Mouse (Mus musculus) heart, postnatal 4 days (tissue): ENCODE measurements around the gene Bace2. TPM values are rescaled to one million over a fixed set of nuclear protein-coding genes. Genes with fewer than 3 reads are reported as not detected.

ENCODE experiments used
- DNase-seq: peaks from one replicate; pipeline ENCODE4 v3.0.0; 2021
- total RNA-seq, 2 experiments: library from RNA; stranded (reverse); gene quantifications; 2 replicates each; pipeline ENCODE4 v1.2.3; 2021

Gene Bace2
- total RNA-seq, 2 experiments from 2014 or later, result 36.4 to 40.2 TPM

DNA sequence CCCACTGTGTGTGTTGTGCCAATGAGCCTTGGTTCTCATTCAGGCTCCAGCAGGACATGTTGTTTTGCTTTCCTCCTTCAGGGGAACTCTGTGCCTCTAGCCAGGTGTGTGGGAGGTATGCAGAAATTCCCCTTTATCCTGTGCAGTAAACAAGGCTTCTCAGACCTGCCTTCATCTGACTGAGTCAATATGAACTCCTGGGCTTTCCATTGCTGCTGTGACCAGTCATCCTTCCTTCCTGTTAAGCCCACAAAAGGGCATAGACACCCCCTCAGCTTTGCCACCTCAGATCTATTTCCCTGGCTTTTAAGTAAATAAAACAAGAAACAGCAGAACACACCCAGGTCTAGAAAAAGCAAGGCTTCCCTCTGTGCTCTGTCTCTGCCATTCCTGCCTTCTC lies 45.2 kb downstream of the Bace2 start:
- no peak for DNase-seq

DNA sequence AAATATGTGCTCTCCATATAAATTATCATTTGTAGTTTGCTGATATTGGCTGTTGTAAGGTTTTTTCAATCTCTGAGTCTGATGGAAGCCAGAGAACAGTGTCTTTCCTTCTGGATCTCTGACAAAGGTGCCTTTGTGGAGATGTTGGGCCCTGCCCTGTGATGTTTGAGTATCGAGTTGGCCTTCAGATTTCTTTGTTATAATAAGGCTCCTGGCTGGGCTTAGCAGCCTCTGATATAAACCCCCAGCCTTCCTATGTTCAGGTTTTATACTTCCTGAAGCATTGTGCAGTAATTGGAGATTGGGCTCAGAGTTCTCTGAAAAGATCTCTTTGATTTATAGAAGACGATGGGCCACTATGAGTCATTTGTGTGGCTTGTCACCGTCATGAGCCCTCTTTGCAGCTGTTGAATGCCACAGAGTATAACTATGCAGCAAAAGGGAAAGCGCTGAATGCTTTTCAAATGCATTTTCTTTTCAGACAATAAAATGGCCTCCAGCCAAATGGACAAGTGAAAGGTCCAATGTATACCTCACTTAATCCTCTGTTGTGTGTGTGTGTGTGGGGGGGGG lies 45.8 kb downstream of the Bace2 start:
- no peak for DNase-seq

DNA sequence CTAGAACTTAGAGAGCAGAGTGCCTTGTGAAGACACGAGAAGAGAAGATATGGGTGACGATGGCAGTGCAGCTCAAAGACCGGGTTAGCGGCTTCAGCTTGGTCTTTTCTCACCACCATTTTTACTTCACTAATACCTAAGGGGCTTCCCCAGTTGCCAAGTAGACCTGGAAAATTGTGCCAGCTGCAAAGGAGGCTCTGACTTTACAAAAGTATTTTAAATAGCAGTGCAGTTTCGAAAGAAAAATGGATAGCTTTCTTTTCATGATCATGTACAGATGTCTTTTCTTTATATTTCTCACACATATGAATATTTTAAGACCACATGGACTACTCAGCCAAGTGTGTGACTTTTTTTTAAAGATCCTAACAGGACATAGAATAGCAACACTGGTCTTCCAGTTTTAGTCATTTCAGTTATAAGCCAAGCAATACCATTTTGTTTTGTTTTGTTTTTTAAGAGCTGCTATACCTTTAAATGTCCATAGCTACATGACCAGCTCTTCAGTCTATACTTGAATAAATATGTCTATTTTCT lies 49.0 kb downstream of the Bace2 start:
- DNase-seq, result no peak

DNA sequence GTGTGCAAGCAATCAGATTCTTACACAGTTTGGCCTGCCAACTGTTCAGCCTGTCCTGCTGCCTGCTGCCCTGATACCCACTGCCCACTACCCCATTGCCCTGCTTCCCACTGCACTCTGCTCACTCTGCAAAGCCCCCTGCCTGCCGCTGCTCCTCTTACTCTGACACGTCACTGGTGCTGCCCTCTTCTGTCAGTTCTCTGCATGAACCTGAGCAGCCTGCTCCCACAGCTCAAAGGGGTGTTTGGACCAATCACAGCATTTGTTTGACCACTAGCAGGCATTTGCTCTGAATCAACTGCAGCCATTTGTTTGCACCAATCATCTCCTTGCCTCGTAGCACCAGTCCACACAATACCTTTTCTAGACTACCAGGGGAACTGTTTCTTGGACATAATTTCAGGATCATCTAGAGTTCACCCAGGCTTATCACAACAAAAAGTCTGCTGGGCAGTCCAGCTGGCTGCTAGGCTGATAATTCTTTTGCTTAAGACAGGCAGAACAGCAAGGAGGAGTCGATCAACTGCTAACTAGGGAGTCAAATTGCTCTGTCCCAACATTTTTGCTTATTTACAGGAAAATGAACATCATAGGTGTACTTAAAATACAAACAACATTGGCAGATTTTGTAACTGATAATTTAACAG lies 61.5 kb downstream of the Bace2 start:
- peak; percentile 80 for DNase-seq

DNA sequence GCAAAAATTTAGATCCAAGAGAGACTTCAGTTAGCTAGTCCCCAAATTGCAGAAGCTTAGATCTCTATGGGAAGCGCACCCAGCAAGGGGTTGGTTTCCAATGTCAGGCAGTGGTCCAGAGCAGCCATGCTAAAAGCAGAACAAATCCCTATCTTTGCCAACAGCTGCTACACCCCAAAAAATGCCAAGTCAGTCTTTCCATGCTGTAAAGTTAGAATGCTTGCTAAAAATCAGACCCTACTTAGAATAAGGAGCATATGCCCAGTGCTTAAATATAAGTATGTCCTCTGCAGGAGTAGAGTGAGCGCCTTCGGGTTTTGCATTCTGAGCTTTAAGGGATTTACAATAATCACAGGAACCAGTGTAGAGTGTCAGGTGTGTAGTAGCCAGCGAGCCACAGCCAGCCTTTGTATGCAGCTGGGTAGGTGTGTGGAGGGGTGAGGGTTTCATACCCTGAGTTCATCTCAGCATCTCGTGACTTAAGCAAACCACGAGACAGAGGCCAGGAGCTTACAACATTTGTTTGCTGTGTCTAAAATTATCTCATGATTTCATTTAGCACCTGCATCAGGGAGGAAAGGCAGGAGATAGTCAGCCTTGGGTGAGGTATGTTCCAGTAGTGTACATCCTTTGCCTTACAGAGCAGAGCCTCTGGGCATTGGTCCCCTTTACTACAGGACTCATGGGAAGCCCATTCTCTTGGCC lies 62.4 kb downstream of the Bace2 start:
- DNase-seq, result no peak

DNA sequence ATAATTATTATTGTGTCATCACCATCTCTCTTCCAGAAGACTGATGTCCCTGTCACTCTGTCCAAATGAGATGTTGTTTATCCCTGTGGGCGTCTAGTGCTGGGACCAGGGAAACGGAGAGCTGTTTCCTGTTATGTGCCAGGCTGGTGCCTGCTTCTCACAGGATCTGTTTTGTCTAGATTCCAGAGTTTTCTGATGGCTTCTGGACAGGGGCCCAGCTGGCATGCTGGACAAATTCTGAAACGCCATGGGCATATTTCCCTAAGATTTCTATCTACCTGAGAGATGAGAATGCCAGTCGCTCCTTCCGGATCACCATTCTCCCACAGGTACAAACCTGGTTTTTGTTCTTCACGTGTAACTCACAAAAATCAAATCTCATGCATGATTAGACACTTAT lies 65.1 kb downstream of the Bace2 start:
- no peak for DNase-seq

DNA sequence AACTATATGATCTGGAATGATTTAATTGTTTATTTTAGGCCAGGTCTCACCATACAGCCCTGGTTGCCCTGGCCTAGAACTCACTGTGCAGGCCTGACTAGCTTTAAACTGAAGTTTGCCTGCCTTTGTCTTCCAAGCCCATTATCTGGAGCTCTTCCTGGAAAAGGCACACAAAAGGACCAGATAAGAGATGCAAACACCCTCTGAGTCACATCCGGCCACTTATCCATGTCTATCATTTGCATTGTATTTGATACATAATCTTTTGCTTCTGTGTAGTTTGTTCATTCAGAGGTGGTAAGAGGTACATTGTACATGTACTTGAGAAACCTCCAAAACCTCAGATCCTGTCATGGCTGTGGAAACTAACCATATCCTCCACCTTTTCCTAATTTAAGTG lies 67.1 kb downstream of the Bace2 start:
- no peak for DNase-seq

DNA sequence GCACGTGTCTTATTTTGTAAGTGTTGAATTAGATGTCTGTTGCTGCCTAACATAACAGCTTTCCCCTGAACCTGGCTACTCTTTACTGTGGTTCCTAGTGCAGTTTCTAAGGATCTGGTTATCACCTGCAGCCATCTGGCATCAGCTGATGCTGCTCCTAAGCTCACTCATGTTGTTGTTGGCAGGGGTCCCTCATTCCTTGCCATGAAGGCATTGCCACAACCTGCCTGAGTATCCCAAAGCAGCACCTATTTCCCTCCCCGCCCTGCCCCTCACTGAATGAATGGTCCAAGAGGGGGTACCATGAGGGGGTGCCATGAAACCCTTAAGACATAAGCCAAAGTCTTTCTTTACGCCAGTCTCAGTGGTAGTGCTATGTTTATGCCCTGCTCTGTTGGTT lies 71.5 kb downstream of the Bace2 start:
- DNase-seq, result no peak

DNA sequence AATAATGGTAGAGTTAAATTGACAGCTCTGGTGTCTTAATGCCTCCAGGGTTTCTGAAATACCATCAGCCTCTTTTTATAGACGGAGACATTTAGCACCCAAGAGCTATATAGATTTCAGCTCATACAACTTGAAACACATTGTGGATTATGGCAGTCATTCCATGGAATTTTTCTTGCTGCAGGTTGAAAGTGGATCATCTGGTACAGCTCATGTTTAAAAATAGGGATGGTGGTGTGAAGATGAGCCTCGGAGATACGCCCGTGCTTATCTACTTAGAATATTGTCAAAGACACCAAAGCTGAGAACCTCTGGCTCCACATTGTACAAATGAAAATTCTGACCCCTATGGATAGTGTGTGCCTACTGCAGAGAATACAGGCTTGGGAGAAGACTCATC lies 73.5 kb downstream of the Bace2 start:
- DNase-seq, result no peak

DNA sequence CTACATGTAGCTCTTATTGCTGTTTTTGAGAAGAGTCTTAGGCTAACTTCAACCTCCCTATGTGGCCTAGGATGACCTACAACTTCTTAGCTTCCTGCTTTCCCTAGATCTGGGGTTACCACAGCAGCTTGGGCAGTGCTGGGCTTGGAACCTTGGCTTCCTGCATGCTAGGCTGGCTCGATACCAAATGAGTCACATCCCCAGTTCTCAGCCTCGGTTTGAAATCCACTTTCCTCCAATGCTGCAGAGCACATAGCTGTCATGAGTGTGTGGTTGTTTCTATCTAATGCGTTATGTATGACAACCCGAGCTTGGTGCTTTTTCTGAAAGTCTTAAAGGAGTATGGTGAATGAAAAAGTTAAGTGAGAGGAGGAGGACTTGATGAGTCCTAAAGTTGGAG lies 74.8 kb downstream of the Bace2 start:
- peak; percentile 51 for DNase-seq

DNA sequence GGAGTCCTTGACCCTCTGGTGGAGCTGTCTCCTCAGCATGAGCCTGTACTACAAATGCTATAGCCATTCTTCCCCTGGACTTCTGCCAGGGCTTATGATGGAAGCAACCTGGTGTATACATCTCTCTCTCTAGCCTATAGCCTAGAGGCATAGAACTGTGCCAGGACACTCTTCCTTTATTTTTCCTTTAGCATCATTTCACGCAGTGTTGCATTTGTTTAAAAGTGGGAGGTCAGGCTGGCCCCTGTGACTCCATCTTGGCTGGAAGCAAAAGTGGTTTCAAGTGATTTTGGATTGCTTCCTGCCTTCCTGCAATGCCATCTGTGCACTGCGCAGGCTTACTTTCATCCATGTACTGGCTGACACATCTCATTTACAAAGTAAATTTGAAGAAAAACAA lies 77.7 kb downstream of the Bace2 start:
- no peak for DNase-seq

DNA sequence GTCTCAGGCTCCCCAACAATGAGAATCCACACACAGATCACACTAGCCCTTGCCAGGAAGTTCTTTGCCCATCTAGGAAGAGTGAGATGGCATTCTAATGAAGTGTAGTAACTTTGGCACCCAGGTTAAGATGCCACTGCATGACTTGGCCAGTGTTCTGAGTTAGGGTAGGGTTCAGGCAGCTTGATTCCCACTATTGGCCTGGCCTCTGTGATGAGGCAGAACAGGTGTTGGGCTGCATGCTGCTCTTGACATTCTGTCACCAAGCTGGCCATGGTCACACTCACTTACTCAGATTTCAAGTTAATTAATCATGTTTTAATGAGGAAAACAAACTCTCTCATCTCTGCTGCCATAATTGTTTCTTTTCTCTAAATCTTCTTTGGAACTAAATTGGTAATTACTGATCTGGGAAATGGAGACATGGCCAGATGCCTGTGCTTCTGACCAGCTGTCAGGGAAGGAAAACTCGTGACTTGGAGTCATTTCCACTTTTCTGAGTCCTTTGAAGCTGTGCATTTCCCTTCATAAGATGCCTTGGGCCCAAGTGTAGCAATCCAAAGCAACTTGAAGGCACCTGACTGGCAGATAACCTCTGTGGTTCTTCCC lies 81.0 kb downstream of the Bace2 start:
- DNase-seq, result no peak

DNA sequence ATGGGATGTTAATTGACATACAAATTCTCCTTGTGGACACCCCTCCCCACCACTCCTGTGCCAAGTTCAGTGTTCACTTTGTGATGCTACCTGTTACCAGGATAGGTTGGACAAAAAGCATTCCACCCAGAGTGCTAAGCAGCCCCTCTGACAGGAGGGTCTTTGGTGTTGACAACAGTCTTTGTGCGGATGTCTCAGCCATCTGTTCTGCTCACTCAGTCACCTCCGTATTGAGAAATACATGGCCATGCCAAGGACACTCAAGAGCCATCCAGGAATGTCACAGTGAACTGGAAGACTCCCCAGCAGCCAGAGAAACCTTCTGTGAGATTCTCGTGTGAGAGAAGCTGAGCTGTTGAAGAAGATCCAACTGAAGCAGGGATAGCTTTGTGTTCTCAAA lies 81.6 kb downstream of the Bace2 start:
- no peak for DNase-seq

DNA sequence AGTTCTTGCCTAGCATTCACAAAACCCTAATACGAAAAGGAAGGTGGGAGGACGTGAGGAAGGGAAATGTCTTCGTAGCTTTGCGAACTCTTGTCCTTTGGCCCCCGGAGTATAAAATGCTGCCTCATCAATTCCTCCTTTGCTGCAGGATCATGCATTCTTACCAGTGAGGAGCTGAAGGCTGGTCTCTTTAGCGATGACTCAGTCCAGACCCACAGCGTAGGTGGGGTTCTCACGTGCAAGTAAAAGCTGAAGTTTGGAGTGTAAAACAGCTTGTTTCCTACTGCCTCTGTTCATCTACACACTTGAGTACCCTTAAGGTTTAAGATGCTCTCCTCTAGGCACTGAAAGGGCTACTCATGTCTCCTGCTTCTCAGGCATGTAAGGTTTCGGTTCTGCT lies 85.4 kb downstream of the Bace2 start:
- no peak for DNase-seq

DNA sequence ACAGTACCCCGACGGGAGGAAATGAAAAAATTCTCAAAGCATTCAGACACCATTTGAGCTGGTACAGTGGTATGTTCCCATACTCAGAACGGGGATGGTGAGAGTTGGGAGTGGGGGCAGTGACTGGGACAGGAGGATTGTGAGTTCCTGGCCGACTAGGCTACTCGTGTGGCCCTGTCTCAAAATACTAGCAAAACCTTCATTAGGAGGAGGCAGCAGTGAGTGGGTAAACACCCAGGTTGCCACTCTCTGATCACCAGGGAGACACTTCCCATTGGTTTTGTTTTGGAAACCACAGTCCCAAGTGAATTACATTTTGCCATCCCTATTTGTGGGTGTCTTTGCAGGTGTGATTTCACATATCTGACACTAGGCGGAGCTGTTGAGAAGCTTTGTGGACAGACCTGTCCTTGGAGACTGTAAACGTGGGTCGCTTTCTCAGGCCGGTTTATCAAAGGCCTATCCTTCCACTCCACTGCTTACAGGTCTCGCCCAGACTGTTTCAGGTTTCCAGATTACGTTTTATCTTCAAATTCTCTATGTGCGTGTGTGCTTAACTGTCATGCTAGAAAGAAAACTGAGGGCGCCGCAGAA lies 87.2 kb downstream of the Bace2 start:
- DNase-seq, result peak; percentile 53

DNA sequence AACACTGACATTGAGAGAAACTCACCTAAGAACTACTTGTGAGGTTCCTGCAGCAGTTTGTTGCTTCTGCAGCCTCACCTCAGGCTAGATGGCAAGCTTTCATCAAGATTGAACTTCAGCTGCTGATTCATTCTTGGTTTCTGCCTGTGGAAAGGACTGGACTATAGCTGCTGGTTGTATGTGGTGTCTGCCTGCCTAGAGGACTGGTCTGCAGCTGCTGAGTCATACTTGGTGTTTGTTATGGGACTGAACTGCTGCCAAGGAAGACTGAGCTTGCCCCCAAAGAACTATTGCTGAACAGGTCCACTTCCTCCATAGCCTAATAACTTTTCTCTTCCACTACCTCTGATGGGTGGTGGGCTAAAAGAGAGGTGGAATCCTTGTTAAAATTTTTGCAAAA lies 90.8 kb downstream of the Bace2 start:
- DNase-seq, result no peak

DNA sequence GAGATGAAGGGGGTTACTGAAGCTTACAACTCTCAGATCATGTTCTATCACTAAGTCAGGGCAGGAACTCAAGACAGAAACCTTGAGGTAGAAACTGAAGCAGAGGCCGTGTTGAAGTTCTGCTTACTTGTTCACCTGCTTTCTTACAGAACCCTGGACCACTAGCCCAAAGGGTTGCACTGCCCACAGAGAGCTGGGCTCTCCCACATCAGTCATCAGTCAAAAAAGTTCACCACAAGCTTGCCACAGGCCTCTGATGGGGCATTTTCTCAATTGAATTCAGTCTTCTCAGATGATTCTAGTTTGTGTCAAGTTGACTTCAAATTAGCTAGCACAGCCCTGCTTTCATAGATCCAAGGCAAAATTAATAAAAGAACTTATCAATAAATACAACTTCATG lies 103.3 kb downstream of the Bace2 start:
- DNase-seq, result no peak

DNA sequence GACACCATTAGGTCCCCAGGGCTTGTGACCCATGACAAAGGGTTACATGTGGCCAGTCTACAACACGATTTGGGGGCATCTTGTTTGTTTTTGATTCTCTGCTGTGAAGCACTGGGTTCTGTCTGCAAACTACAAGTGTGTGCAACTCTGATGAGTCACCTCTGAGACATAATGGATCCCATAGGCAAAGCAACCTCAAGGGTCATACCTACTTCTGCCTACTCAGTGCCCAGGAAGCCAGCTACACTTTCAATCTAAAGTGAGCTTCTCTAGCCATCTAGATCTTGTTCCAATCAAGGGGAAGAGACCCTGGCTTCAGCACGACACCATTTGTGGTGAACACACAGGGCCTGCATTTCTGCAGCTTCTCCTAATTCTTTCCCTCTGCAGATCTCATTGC lies 104.7 kb downstream of the Bace2 start:
- no peak for DNase-seq

DNA sequence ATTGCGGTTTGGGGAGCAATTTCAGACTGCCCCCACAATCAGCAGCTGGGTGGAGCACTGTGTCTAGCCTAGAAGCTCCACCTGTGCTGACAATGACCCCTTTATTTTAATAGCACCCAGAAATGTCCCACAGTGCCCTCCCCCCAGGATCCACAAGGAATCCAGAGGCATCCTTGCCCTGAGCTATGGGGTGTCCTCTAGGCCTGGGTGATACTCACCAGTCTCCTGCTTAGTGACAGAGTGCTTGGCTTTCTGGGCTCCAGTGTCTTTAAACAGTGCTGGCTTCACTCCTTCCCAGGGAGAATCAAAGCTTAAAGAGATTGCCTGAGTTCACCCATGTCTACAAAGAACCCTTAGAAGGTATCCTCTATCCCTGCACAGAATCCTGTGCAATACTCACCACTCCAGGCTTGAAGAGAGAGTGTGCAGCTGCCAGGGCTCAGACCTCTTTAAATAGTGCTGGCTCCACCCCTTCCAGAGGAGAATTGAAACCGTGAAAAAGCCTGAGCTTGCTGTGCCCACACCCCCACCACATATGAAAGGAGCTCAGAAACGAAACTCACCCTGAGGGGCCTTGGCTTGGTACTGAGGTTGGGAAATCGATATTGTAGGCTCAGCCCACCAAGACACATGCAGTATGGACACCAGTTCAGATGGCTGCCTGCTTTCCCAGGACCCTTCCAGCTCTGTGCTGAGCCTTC lies 106.1 kb downstream of the Bace2 start, which contains the start of gene Mx1:
Mx1 (minus strand) TSS at position 427 of the 701 bp plus-strand sequence.
- no peak for DNase-seq

DNA sequence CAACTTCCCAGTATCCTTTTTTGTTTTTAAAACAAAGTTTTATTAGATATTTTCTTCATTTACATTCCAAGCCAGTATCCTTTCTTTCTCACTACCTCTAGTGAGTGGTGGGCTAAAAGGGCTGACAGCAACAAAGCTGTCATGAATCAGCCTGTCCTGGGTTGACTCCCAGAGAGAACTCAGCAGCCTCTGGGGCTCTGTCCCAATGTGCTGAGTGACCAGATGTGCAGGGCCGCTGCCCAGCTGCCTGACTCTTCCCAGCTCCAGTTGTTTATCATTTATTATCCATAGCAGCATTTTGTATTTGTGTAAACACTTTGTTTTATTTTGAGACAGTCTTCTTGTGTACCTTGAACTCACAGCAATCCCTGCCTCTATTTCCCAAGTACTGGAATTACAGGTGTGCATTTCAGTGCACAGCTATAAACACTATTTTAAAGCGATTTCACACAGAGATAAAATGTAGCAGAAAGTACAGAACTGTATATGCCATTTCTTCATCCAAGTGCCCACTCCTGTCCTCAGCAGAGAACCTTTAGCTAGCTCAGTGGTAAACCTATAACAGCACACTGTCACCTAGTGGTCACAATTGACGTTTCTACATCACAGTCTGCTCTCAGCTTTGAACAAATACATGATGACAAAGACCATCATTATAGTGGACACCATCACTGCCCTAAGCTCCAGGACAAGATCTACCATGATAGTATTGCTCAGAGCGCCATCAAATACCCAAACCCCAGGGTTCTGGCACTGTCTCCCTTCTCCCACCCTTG lies 109.8 kb downstream of the Bace2 start:
- DNase-seq, result peak; percentile 10

DNA sequence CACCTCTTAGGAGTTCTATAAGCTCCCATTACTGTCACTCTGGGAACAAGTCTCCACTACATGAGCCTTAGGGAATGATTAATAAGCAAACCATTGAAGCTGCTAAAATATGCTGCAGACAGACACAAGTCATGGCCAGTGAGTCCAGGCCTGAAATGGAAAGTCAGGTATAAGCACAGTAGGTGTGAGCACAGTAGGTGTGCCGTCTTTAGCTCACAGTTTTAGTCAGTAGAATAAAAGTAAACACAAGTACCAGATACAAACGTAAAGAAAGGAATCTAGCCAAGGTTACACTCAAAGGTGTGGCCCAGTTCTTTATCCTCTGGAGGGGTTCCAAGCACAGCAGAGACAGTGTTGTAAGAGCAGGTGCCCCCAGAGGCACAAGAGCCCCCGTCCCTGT lies 110.9 kb downstream of the Bace2 start:
- no peak for DNase-seq
